Mouse (Mus musculus) MEL (cell line): Measurements from ENCODE around the gene Gm9747.

ENCODE experiments used
- BHLHE40 ChIP-seq: IDR thresholded peaks from 2 replicates; pipeline ENCODE4 v1.6.1; 2012; ENCODE audit warnings: low read depth, mild to moderate bottlenecking, inconsistent platforms, low read length, improper control_type of control experiment, borderline replicate concordance
- CHD2 ChIP-seq: IDR thresholded peaks from 2 replicates; pipeline ENCODE4 v1.6.1; 2011; ENCODE audit warnings: low read length, improper control_type of control experiment
- CTCF ChIP-seq, 3 experiments: IDR thresholded peaks in 2 of 3; conservative IDR thresholded peaks in 1 of 3; 2 replicates each; pipeline ENCODE4 v1.5.1; 2011 to 2012; ENCODE audit warnings: low read length in 3 of 3, low read depth in 2 of 3, mild to moderate bottlenecking in 2 of 3, improper control_type of control experiment in 1 of 3, inconsistent platforms in 1 of 3, mixed read lengths in 1 of 3, moderate library complexity in 1 of 3; ENCODE audit not compliant: control insufficient read depth in 1 of 3, insufficient read depth in 1 of 3, poor library complexity in 1 of 3, severe bottlenecking in 1 of 3
- E2F4 ChIP-seq: IDR thresholded peaks from 2 replicates; pipeline ENCODE4 v1.6.1; 2011; ENCODE audit warnings: low read depth, low read length, improper control_type of control experiment, borderline replicate concordance
- GATA1 ChIP-seq: IDR thresholded peaks from 2 replicates; pipeline ENCODE4 v1.6.1; 2011; ENCODE audit warnings: low read depth, low read length, improper control_type of control experiment
- HCFC1 ChIP-seq: IDR thresholded peaks from 2 replicates; pipeline ENCODE4 v1.6.1; 2012; ENCODE audit warnings: low read depth, mild to moderate bottlenecking, inconsistent platforms, low read length, improper control_type of control experiment, moderate library complexity
- JUND ChIP-seq: IDR thresholded peaks from 2 replicates; pipeline ENCODE4 v1.6.1; 2011; ENCODE audit warnings: low read depth, mild to moderate bottlenecking, improper control_type of control experiment, low read length
- MXI1 ChIP-seq: IDR thresholded peaks from 2 replicates; pipeline ENCODE4 v1.6.1; 2011; ENCODE audit warnings: mild to moderate bottlenecking, low read depth, low read length, improper control_type of control experiment
- MYB ChIP-seq: IDR thresholded peaks from 2 replicates; pipeline ENCODE4 v1.6.1; 2011; ENCODE audit warnings: mild to moderate bottlenecking, low read depth, low read length, improper control_type of control experiment
- POLR2A ChIP-seq, 2 experiments: IDR thresholded peaks; 2 replicates each; pipeline ENCODE4 v1.6.1; 2011 to 2012; ENCODE audit warnings: low read length in 2 of 2, mild to moderate bottlenecking in 2 of 2, control low read depth in 1 of 2, improper control_type of control experiment in 1 of 2, low read depth in 1 of 2, moderate library complexity in 1 of 2; ENCODE audit not compliant: control insufficient read depth in 1 of 2, insufficient read depth in 1 of 2, poor library complexity in 1 of 2
- TAL1 ChIP-seq: IDR thresholded peaks from 2 replicates; pipeline ENCODE4 v1.6.1; 2012; ENCODE audit warnings: mild to moderate bottlenecking, inconsistent platforms, low read length, moderate library complexity, mixed read lengths
- TCF12 ChIP-seq: IDR thresholded peaks from 2 replicates; pipeline ENCODE4 v1.6.1; 2014; ENCODE audit warnings: low read depth, mild to moderate bottlenecking, inconsistent platforms, low read length, improper control_type of control experiment, moderate library complexity
- USF1 ChIP-seq: IDR thresholded peaks from 2 replicates; pipeline ENCODE4 v1.6.1; 2014; ENCODE audit warnings: low read depth, mild to moderate bottlenecking, inconsistent platforms, low read length, improper control_type of control experiment, moderate library complexity

GRCm38 (mm10) chr1:82283901-82284301 is 51.0 kb downstream of the Gm9747 start:
- TF ChIP-seq JUND (no peak), CTCF (IDR thresholded peaks at IDR 0.05 in 2 of 3, conservative IDR thresholded peaks at IDR 0.05 in 1 of 3; ENCODE audit: control insufficient read depth in 1 of 3, insufficient read depth in 1 of 3, low read depth in 2 of 3, low read length in 3 of 3, poor library complexity in 1 of 3, severe bottlenecking in 1 of 3) (no peak), TCF12 (no peak), GATA1 (no peak), BHLHE40 (no peak), TAL1 (no peak), HCFC1 (no peak), CHD2 (no peak), USF1 (no peak), E2F4 (no peak), MXI1 (no peak), POLR2A (IDR thresholded peaks at IDR 0.05; ENCODE audit: control insufficient read depth in 1 of 2, insufficient read depth in 1 of 2, low read depth in 1 of 2, low read length in 2 of 2, poor library complexity in 1 of 2) (no peak), MYB (no peak)
